Mouse (Mus musculus) olfactory bulb, adult 2 months (tissue): ENCODE data around the gene Pla2g5.

ENCODE experiments used
- CTCF ChIP-seq: fragments of 200-500 bp; IDR thresholded peaks from 2 replicates; pipeline ENCODE4 v1.5.1; 2012; ENCODE audit warnings: low read depth, mild to moderate bottlenecking, low read length, moderate library complexity; ENCODE audit not compliant: insufficient read depth
- POLR2A ChIP-seq: fragments of 200-500 bp; IDR thresholded peaks from 2 replicates; pipeline ENCODE4 v1.6.1; 2012; ENCODE audit warnings: mild to moderate bottlenecking, low read depth, low read length, moderate library complexity; ENCODE audit not compliant: insufficient read depth

DNA sequence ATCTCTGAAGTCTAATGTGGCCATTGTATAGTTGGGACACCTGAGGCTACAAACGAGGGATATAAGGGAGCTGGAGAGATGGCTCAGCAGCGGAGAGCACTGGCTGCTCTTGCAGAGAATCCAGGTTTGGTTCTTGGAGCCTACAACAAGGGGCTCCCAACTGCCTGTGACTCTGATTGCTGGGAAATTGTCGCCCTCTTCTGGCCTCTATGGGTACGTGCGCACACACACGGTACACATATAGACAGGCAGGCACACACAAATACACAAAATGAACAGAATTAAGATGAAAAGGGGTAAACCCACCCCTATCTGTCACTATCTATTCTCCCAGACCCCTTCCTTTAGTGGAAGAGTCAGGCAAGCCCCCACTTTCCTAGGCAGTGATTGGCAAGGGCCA is 110.7 kb downstream of the Pla2g5 start:
- TF ChIP-seq CTCF: no peak
- TF ChIP-seq POLR2A: no peak
